Mouse (Mus musculus) heart, adult 8-10 months (tissue): ENCODE data around the gene Gm26602. TPM values are rescaled to one million over a fixed set of nuclear protein-coding genes. Genes with fewer than 3 reads are reported as not detected.

ENCODE experiments used
- DNase-seq: peaks from one replicate; pipeline ENCODE4 v3.0.0; 2022; ENCODE audit warnings: low spot score
- total RNA-seq, 4 experiments: library from RNA; stranded (reverse); gene quantifications; 2 replicates each; pipeline ENCODE4 v1.2.4; 2022

The Gm26602 gene
- not detected for total RNA-seq

- DNase-seq: no peak
Measured at GRCm38 (mm10) chr10:79910556-79910955, at the start of gene Gm26602. Gm26602 (plus strand) TSS chr10:79910856.

DNA sequence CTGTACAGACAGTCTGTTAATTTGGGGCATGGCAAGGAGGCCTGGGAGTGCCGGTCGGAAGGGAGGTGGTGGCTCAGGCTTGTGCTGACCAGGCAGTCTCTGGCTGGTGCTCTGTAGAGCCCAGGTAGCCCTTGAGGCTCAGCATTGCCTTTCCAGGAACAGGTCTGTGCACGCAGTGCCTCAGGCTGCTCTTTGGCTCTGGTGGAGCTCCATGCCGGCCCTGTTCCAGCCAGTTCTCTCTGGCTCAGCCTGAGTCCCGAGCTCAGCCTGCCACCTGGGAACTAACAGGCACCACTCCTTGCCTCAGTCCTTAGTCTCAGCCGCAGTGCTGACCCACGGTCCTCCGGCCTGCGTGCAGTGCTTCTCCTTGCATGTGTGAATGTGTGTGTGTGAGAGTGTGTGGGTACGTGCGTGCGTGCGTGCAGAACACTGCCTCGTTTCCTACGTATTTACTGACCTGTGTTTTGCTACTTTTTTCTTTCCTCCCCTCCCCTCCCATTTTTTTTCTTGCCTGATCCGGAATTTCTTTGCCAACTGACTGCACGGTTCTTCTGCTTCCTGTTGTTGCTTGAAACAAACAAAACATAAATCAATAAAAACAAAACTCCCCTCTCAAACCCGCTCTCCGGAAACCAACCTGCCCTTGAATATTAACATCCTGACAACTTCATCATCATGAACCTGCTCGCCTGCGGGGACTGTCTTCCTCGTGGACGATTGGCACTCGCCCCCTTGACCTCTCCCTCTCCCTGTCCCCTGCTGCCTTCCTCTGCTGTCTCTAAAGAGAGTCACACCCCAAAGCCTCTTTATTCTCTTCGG, 49.2 kb upstream of the Gm26602 start:
- DNase-seq: no peak

- DNase-seq: no peak
Measured at GRCm38 (mm10) chr10:79862049-79862788, 48.4 kb upstream of the Gm26602 start.

DNA sequence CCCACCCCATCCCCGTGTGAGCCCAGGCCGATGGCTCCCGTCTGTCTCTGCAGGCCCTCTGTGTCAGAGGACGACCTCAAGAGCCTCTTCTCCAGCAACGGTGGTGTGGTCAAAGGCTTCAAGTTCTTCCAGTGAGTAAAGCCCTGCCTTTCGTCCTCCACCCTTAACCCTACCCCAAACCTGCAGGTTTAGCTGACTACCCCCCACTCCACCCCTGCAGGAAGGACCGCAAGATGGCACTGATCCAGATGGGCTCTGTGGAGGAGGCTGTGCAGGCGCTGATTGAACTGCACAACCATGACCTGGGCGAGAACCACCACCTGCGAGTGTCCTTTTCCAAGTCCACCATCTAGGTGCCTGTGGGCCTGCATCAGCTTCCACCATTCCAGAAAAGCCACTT, 47.7 kb upstream of the Gm26602 start:
- no peak for DNase-seq

DNA sequence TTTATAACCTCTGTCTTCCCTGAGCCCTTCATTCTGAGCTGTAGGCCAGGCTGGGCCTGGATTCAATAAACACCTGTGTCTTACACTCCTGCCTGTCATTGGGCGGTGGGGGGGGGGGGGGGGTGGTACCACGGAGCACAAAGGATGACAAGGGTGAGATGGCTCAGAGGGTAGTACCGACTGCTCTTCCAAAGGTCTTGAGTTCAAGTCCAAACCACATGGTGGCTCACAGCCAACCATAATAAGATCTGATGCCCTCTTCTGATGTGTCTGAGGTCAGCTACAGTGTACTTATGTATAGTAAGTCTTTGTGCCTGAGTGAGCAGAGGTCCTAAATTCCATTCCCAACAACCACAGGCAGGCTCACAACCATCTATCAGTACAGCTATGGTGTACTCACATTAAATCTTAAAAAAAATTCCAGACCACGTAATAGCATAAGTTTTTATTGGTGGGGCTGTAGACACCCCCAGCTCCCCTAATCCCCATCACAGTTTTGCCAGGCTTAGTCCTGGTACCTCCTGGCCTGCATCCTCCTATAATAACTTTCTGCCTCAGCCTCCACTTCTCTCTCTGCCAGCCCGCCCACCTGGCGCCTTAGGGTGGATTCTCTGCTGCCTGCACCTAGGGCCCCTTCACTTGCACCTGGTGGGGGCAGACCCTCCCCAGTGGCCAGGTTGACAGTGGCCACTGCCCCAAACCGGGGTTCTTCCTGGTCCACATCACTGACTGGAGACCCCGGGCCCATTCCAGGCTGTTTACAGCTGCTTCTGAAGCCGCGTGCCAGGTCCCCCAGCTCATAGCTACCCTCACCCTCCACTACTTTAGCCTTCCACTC, 46.1 kb upstream of the Gm26602 start:
- no peak for DNase-seq

DNA sequence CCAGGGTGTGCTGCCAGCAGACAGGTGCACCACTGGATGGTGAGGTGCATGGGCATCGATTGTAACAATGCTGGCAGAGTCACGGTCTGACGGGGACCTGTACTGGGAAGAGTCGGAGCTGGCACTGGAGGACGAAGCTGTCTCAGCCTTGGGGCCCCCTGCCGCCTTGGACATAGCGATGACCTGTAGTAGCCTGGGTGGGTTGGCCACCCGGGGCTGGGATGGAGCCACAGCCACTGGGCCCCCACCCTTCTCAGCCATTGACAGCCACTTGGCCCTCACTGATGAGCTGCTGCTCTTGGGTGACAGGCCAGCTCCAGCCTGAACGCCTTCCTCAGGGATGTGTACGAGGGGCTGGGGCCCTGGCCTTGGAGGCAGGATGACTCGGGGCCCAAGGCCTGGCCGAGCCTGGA, 45.5 kb upstream of the Gm26602 start:
- no peak for DNase-seq

DNA sequence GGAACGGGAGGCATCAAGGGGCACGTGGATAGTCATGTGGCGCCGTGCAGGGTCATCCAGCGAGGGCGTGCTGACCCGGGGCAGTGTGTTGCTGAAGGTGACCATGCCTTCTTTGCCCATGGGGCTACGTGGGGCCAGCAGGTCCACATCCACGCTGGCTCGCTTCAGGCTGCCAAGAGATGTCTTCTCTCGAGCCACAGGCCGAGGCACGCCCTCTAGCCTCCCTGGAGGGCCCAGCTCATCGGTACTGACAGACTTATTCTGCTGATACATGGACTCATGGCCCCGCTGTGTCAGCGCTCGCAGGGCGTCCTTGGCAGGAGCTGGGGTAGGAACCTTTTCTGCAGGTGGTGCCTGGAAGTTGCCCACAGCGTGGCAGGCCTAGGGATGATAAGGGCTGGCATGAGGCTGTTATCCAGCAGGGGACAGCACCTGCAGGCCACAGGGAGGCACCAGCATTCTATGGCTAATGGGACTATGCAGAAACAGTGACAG, 44.8 kb upstream of the Gm26602 start:
- no peak for DNase-seq

GRCm38 (mm10) chr10:79866601-79867000, 44.1 kb upstream of the Gm26602 start:
- no peak for DNase-seq

DNA sequence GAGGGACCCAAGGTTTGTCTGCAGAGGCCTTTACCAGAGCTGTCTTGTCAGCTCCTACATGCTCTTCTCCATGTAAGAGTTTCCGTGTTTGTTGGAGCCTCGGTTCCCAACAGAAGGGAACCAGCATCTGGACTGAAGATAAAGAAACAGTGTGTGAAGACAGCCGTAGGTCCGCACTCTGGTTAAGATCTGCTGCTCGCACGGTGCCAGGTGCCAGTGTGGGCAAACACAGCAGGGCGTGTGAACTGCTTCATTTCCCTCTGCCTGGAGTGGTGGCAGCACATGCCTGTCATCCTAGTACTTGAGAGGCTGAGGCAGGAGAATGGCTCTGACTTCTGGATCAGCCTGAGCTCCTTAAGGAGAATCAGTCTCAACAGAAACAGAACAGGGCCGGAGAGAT, 38.8 kb upstream of the Gm26602 start:
- DNase-seq: no peak

DNA sequence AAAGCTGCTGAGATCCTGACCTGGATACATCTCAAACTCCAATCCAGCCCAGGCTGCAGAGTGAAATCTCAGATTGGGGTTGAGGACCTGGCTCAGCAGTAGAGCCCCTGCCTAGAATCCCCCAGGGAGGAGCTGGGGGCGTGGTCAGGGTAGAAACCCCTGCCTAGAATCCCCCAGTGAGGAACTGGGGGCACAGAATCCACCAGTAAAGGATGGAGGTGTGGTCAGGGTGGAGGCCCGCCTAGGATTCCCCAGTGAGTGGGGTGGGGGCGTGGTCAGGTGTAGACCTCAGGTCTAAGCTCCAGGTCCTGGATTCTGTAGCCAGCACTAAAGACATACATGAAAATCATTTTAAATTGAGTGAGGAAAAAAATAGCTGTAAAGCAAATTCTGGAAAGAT, 37.8 kb upstream of the Gm26602 start:
- no peak for DNase-seq

DNA sequence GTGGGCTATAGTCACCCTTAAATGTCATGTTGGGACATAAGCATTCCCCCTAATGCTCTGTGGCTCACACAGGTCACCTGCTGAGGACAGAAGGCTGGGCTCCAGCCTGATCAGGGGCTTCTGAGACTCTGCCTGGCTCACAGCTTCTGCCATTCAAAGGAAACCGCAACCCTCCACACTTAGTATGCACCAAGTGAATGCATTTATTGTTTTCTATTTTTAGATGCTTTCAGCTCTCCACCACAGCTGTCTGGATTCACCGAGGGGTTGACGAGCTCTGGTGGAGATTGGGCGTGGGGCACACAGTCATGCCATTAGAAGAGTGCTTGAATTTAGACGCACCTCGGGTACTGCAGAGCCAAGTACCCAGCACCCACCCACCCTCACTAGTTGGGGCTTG, 37.3 kb upstream of the Gm26602 start:
- no peak for DNase-seq

DNA sequence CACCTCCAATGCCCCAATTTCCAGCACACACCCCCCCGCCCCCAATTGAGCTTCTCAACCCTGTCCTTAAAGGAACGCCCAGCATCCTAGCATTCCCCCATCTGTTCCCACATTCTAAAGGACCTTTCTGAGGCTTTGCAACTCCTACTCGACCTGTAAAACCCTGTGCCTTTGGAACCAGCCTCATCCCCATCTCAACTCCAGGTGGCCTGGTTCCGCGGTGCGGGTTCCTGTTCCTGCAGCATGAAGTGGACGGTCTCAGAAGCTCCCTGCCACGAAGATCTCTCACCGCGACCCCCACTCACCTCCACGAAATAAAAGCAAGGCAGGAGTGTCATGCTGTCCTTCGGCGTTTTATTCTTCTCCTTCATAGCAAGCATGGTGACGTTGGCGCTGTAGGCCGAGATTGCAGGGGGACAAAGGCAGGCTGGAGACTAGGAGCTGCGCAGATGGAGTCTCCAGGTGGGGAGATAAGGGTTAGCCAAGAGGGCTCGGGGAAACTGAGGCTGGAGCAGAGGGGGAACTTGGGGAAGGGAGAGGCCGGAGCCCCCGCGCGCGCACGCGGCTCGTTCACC, 36.9 kb upstream of the Gm26602 start:
- no peak for DNase-seq

DNA sequence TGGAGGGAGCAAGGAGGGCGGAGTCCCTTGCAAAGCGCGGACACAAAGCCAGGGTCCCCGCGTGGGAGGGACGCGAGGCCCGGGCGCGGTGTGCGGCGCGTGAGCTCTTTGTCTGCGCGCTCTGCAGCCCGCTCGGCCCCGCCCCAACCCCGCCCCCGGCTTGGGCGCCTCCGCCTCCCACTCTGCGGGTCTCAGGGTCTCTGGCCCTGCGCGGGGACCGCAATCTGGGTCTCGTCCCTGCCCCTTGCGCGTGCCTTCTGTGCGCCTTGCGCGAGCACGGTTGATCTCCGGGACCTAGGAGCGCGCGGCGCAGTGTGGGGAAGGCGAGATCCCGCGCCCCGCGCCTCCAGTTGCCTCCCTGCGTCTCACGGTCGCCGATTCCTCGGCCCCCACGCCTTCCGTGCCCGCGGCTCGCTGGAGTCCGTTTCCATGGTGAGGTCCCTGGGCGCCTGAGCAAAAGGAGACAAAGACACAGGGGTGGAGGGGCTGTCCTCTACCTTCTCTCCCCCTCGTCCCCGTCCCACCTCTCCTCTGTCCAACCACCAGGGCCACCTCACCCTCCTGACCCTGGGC, 36.3 kb upstream of the Gm26602 start, which contains the start of the genes Prtn3 and Plppr3:
Gene Prtn3 (plus strand): TSS at position 187 of the 573 bp plus-strand sequence.
Gene Plppr3 (minus strand): TSS at position 345 of the 573 bp plus-strand sequence.
- DNase-seq: no peak

DNA sequence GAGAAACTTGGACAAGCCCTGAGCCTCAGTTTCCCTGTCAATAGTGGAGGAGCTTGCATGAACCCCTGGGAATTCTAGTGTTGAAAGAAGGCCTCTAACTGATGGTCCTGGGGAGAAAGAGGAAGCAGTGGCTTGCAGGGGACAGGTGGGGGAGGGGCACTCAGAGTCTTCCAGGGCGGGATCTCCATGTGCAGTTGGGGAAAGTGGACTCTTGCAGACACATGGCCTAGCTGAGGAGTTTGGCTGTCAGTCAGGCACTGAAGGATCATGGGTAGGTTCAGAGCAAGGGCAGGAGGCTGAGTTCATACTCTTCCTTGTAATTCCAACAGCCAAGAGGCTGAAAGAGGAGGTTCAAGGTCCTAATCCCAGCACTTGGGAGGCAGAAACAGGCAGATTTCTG, 33.5 kb upstream of the Gm26602 start:
- no peak for DNase-seq

DNA sequence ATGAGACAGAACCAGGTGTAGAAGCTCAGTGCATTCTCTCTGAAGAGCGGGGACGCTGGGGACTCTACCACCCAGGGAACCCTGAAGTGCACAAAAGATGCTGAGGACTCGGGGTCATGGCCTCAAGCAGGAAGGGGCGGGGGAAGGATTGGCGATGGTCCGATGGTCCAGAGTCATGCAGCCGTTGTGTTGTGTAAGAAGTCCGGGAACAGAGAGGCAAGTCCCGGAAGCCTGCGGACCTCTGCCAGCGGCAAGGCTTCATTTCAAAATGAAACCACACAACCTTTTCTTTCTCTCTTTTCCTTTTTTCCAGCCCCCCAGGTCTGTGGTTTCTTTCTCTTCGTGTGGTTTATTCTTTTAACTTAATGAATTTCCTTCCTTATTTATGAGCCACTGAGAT, 32.9 kb upstream of the Gm26602 start:
- no peak for DNase-seq

DNA sequence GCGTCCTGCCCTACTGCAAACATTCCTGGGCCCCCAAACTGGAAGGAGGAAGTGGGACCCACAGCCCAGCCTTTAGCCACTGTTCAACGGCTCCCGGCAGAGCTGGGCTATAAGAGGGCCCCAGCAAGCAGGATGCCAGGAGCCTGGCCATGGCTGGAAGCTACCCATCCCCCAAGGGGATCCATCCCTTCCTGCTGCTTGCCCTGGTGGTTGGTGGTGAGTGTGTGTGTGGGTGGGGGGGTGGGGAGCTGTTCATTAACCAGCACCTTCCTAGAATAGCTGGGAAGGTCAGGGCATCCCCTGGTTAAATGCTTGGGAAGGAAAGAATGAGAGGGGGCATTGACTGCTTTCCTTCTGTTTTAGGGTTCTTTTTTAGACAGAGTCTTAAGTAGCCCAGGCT, 31.1 kb upstream of the Gm26602 start:
- no peak for DNase-seq

GRCm38 (mm10) chr10:79880721-79881120, 29.9 kb upstream of the Gm26602 start:
- DNase-seq: no peak

- DNase-seq: no peak
Measured at GRCm38 (mm10) chr10:79881981-79882380, 28.7 kb upstream of the Gm26602 start.

DNA sequence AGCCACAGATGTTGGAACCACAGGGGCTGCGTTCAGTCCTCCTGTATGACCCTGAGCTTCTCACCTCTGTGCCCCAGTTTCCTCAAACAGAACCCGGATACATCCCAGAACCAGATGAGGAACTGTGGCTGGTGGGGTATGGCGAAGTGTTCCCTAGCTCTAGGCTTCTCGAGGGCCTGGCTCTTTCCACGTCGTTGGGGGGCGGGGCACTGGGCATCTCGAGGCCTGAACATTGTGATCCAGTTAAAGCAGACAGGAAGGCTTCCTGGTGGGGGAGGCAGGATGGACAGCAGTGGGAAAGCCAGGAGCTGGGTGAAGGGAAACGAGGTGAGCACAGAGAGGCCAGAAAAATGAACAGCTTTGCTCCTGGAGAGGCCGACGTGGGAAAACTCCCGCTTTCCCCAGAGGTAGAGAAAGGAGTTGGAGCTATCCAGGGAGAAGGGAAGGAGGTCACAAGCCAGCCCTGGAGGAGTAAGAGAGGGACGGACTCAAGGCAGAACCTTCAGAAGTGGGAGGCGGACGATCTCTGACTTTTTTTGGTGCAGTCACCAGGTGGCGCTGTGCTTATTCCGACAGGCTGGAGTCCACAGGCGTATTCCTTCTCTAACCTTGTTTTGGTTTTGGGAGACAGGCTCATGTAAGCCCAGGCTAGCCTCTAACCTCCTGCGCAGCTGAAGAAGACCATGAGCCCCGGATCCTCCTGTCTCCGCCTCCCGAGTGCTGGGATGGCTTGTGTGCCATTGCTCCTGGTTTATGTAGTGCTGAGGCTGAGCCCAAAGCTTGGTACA, 27.2 kb upstream of the Gm26602 start:
- DNase-seq: peak; percentile 79

GRCm38 (mm10) chr10:79884446-79884845, 26.2 kb upstream of the Gm26602 start:
- peak; percentile 60 for DNase-seq
